In the genomic region with DNA sequence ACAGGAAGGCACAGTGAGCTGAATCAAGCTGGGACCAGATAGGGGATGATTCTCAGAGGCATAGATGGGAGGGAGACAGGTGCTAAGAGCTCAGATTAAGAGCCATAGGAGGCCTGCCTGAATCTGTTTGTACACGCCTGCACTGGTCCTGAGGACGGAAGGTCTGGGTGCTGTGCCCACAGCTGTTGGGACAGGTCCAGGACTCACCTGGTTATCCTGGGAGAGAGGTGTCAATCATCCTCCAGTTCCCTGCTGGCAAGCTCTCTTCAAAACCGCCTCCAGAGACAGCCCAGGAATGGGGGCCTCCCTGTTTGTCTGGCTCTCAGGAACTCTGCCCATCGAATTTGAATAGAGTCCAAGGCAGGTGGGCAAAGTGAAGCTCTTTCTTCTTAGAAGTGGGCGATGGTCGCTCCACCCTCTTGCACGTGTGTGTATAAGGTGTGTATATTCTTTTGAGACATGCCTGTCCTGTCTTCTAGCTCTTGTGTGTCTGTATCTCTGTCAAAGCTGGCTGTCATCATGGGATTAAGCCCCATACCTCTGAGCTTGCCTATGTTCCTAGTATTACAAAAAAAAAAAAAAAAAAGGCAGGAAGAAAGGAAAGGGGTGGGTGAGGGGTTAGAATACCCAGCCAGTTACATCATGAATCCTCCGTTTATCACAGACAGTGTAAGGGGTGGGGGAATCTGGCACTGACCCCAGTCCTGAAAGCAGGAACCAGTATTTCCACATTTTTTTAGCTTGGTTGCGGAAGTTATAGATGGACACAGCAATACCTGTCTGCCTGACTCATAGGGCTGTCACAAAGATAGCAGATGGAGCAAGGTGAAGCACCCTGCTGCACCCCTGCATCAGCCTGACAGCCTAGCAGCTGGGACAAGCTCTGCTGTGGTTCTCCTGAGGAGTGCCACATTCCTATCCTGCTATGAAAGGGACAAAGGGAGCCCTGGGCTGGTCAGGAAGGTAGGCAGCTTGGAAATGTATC, we compare ENCODE assay signal across 10 mouse cellular contexts. TPM values are rescaled to one million over a fixed set of nuclear protein-coding genes. Genes with fewer than 3 reads are reported as not detected.
DNase-seq lines count a peak whose midpoint lies in the region; ATAC-seq and TF ChIP-seq lines count a peak whose summit lies in the region.
"Had no signal": no experiment of that assay in that cellular context is flagged by ENCODE, and none has a peak within 500 bp of the region (broad histone marks: within the 10 kb centered on the region; RNA-seq: fewer than 3 reads in every experiment).

No protein-coding gene starts in this region.

- peaks cover 4% of the 10 kb centered on the region; the same call in 1 of the 2 replicates for H3K9me3 ChIP-seq in heart, embryonic 13.5 days
- no peaks in the 10 kb centered on the region for H3K9me3 ChIP-seq in MEL (replicated peaks; ENCODE audit: insufficient read depth, low read length)
- H3K9me3 ChIP-seq in intestine, postnatal 0 days (ENCODE audit: control insufficient read depth), result no peaks in the 10 kb centered on the region
- H3K9me3 ChIP-seq in liver, embryonic 11.5 days (ENCODE audit: control insufficient read depth, low read length), result no peaks in the 10 kb centered on the region
- H3K9me3 ChIP-seq: liver, embryonic 12.5 days had no signal

- peak overlapping the region; percentile 45 for H3K4me2 ChIP-seq in heart, embryonic 13.5 days
- no peak overlapping the region for H3K4me2 ChIP-seq in intestine, postnatal 0 days (replicated peaks; ENCODE audit: low read depth)
- no peak overlapping the region for H3K4me2 ChIP-seq in liver, embryonic 11.5 days
- H3K4me2 ChIP-seq: liver, embryonic 12.5 days had no signal

- no peaks in the 10 kb centered on the region for H3K27me3 ChIP-seq in heart, embryonic 13.5 days (replicated peaks)
- peaks cover 38 to 44% of the 10 kb centered on the region in 2 experiments for H3K27me3 ChIP-seq in MEL (ENCODE audit: control insufficient read depth in 1 of 2, insufficient read depth in 2 of 2, low read length in 2 of 2)
- H3K27me3 ChIP-seq in intestine, postnatal 0 days (replicated peaks; ENCODE audit: control insufficient read depth, insufficient read depth, low read length), result no peaks in the 10 kb centered on the region
- H3K27me3 ChIP-seq in liver, embryonic 11.5 days (replicated peaks; ENCODE audit: control insufficient read depth, insufficient read depth, low read length), result no peaks in the 10 kb centered on the region
- H3K27me3 ChIP-seq: liver, embryonic 12.5 days had no signal

- TF ChIP-seq EP300 in MEL (IDR thresholded peaks at IDR 0.05; ENCODE audit: low read depth in 1 of 2, low read length in 2 of 2), result no peak

- no peak for TF ChIP-seq CTCF in MEL (IDR thresholded peaks at IDR 0.05 in 2 of 3, conservative IDR thresholded peaks at IDR 0.05 in 1 of 3; ENCODE audit: control insufficient read depth in 1 of 3, insufficient read depth in 1 of 3, low read depth in 2 of 3, low read length in 3 of 3, poor library complexity in 1 of 3, severe bottlenecking in 1 of 3)
- no peak for TF ChIP-seq CTCF in intestine, postnatal 0 days (IDR thresholded peaks at IDR 0.05; ENCODE audit: low read depth)

- no peak for TF ChIP-seq RAD21 in MEL (IDR thresholded peaks at IDR 0.05; ENCODE audit: low read depth, low read length)

- H3K4me3 ChIP-seq in heart, embryonic 13.5 days, result no peak overlapping the region
- H3K4me3 ChIP-seq in MEL (ENCODE audit: control insufficient read depth in 1 of 2, insufficient read depth in 1 of 2, low read depth in 2 of 2, low read length in 2 of 2), result no peak overlapping the region
- H3K4me3 ChIP-seq in intestine, postnatal 0 days (ENCODE audit: low read depth, low read length), result no peak overlapping the region
- no peak overlapping the region for H3K4me3 ChIP-seq in liver, embryonic 11.5 days (ENCODE audit: low read depth, low read length)
- H3K4me3 ChIP-seq: liver, embryonic 12.5 days had no signal

- no peak for DNase-seq in heart, adult 9 months (ENCODE audit: low spot score in 2 of 2)
- no peak for DNase-seq in MEL (ENCODE audit: low read depth, low spot score)
- peak; percentile 34 for DNase-seq in lung, postnatal 14 days
- DNase-seq in liver, embryonic 11.5 days (ENCODE audit: low spot score), result no peak
- DNase-seq in right cerebral cortex, postnatal 10 days (ENCODE audit: low spot score in 2 of 2), result no peak
- no peak for DNase-seq in neural tube, embryonic 10.5 days (ENCODE audit: extremely low spot score, low spot score)
- DNase-seq: gastrocnemius, postnatal 25 days had no signal

- no peak for ATAC-seq in heart, embryonic 13.5 days (ENCODE audit: extremely low read depth, insufficient number of reproducible peaks, low FRiP score, low TSS enrichment)
- peak; percentile 70 for ATAC-seq in intestine, postnatal 0 days
- ATAC-seq in liver, embryonic 11.5 days (replicated peaks; ENCODE audit: low FRiP score), result no peak
- ATAC-seq: liver, embryonic 12.5 days had no signal

- H3K36me3 ChIP-seq in heart, embryonic 13.5 days, result no peaks in the 10 kb centered on the region
- no peaks in the 10 kb centered on the region for H3K36me3 ChIP-seq in MEL (ENCODE audit: control insufficient read depth in 1 of 2, insufficient read depth in 2 of 2, low read length in 2 of 2)
- H3K36me3 ChIP-seq in intestine, postnatal 0 days (ENCODE audit: control insufficient read depth, insufficient read depth), result no peaks in the 10 kb centered on the region
- H3K36me3 ChIP-seq in liver, embryonic 11.5 days (ENCODE audit: control insufficient read depth, insufficient read depth, low read length), result no peaks in the 10 kb centered on the region
- H3K36me3 ChIP-seq: liver, embryonic 12.5 days had no signal

- H3K27ac ChIP-seq in heart, embryonic 13.5 days (replicated peaks), result peak overlapping the region; percentile 70
- no peak overlapping the region for H3K27ac ChIP-seq in MEL (ENCODE audit: control insufficient read depth, low read depth, low read length)
- H3K27ac ChIP-seq in intestine, postnatal 0 days (ENCODE audit: low read depth, low read length), result no peak overlapping the region
- H3K27ac ChIP-seq in liver, embryonic 11.5 days (ENCODE audit: low read depth, low read length), result no peak overlapping the region
- H3K27ac ChIP-seq: liver, embryonic 12.5 days had no signal

- TF ChIP-seq POLR2A in MEL (IDR thresholded peaks at IDR 0.05; ENCODE audit: control insufficient read depth in 1 of 2, insufficient read depth in 1 of 2, low read depth in 1 of 2, low read length in 2 of 2, poor library complexity in 1 of 2), result no peak

- H3K9ac ChIP-seq in heart, embryonic 13.5 days, result peak overlapping the region; percentile 47; the same call in 1 of the 2 replicates
- H3K9ac ChIP-seq in MEL (ENCODE audit: control insufficient read depth, low read depth, low read length, poor library complexity, severe bottlenecking), result no peak overlapping the region
- H3K9ac ChIP-seq in intestine, postnatal 0 days (ENCODE audit: low read depth, low read length), result no peak overlapping the region
- no peak overlapping the region for H3K9ac ChIP-seq in liver, embryonic 11.5 days (ENCODE audit: low read depth, low read length)
- H3K9ac ChIP-seq: liver, embryonic 12.5 days had no signal

- peaks cover 31% of the 10 kb centered on the region for H3K4me1 ChIP-seq in heart, embryonic 13.5 days
- no peaks in the 10 kb centered on the region for H3K4me1 ChIP-seq in MEL (ENCODE audit: control insufficient read depth in 1 of 2, insufficient read depth in 2 of 2, low read length in 2 of 2)
- no peaks in the 10 kb centered on the region for H3K4me1 ChIP-seq in intestine, postnatal 0 days (replicated peaks; ENCODE audit: control insufficient read depth, insufficient read depth, low read length)
- H3K4me1 ChIP-seq in liver, embryonic 11.5 days (replicated peaks; ENCODE audit: control insufficient read depth, insufficient read depth, low read length), result no peaks in the 10 kb centered on the region
- H3K4me1 ChIP-seq: liver, embryonic 12.5 days had no signal

- no peaks in the 10 kb centered on the region for H3K79me2 ChIP-seq in MEL (ENCODE audit: control insufficient read depth, insufficient read depth, low read length, poor library complexity)

- WGBS in heart, embryonic 13.5 days, result 31% methylated on average over 9 of the region's 9 CpGs
- 36% methylated on average over 9 of the region's 9 CpGs for WGBS in intestine, postnatal 0 days
- 56% methylated on average over 9 of the region's 9 CpGs for WGBS in liver, embryonic 11.5 days

TF ChIP-seq in MEL, 35 proteins besides CTCF, POLR2A, EP300 and RAD21:
- TF ChIP-seq MXI1 (IDR thresholded peaks at IDR 0.05; ENCODE audit: low read depth, low read length), result no peak
- TF ChIP-seq ZNF384 (IDR thresholded peaks at IDR 0.05; ENCODE audit: low read depth, low read length), result peak; percentile 39; the same call in 1 of the 2 replicates
- TF ChIP-seq USF2 (IDR thresholded peaks at IDR 0.05; ENCODE audit: borderline replicate concordance in 1 of 2, insufficient read depth in 1 of 2, low read depth in 1 of 2, low read length in 2 of 2), result no peak
TF ChIP-seq in MEL: peak in this region for 1.

RNA-seq across cellular contexts. Expression of gene Amotl1, which starts 31.1 kb away (rescaled TPM):
- polyA plus RNA-seq in heart, embryonic 13.5 days (2015; fragmentation: Nextera tagmentation; extraction: Ambion mirVana), result 15.3 and 15.7 TPM in 2 replicates
- 9.1 and 9.3 TPM in 2 replicates for total RNA-seq in MEL (2012; rRNA removed)
- polyA plus RNA-seq in MEL (2012; ENCODE audit: insufficient read depth in 1 of 2, insufficient read length in 2 of 2, low read depth in 1 of 2, low replicate concordance in 2 of 2, missing spikeins in 1 of 2), result 1 to 10 TPM in 1 of 2 experiments, not detected in 1; 7.4 TPM
- polyA plus RNA-seq in intestine, postnatal 0 days (2015; fragmentation: Nextera tagmentation; extraction: Ambion mirVana), result 3.2 and 3.6 TPM in 2 replicates
- 8.5 and 9.5 TPM in 2 replicates for polyA plus RNA-seq in liver, embryonic 11.5 days (2014; fragmentation: Nextera tagmentation; extraction: Ambion mirVana)
